Mouse (Mus musculus): ENCODE results near the gene Vwa8.

Gene Vwa8

GRCm38 (mm10) chr14:79177754-79178153, 328.9 kb downstream of the Vwa8 start:
- intact Hi-C loops (cut with DNase I) = no loop called here

DNA sequence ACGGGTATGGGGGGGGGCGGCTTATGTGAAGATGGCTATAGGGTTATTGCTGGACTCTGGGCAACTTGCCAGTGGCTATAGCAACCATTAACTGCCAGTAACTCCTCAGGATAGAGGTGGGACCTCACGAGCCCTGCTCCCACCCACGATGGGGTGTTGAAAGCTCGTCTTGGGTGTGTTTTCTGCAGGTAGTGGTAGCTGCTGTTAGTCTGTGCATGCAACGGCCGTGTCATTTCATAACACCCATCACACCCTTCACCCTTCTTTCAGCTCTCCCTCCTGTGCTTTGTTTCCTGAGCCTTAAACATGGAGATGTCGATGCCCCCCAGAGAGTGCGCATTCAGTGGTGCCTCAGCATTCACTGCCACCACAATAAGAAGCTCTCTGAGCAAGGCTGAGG, 329.4 kb downstream of the Vwa8 start:
- intact Hi-C loops (cut with DNase I) = no loop called here

DNA sequence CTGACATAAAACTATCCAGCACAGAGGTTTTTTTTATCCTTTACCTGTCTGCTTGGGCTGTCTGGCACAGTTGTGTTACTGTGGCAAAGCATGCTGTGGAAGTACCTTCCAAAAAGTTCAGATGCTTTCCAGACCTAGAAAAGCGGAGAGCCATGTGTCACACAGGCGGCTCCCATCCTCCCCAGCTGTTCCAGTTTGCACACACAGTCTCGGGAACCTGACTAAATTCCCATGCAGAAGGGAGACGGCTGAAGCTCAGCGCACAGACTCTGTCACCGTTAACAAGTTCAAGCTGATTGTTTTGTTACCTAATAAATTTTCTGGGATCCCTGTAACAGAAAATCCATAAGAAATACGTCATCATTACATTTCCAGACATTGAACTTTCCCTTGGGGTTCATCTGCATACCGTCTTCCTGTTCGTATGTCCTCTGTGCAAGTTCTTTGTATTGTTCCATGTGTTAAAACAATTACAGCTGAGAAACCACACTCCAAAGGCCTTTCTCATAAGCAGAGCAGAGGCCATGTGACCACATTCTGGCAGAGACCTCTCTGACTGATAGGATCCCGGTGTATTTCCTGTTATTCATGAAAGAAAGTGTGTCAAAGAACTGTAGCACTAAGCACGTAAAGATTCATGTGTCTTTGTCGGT, 331.4 kb downstream of the Vwa8 start:
- intact Hi-C loops (cut with DNase I) = loop anchor here (10.0 kb wide), 1 partner anchor 145 kb away; no protein-coding TSS in a partner anchor

DNA sequence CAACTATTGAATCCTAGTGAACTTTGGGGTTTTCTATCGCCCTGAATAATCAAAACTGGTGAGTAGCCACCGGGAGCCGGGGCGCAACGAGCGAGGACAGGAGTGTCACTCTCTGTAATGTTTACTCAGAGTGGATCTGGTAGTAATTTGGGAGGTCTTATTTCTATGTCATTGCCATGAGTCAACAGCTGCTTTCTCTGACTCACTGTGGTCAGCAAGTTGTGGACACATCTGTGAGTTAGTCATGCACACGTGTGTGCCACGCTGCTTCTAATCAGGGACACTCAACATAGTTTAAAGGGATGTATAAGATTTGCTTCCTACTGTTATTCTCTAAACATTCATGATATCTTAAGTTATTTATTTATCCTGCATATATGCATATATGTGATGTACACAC, 332.9 kb downstream of the Vwa8 start:
- intact Hi-C loops (cut with DNase I) = loop anchor here (10.0 kb wide), 1 partner anchor 143 kb away; no protein-coding TSS in a partner anchor

- intact Hi-C loops (cut with DNase I) = loop anchor here (10.0 kb wide), 1 partner anchor 142 kb away; no protein-coding TSS in a partner anchor
These were observed 333.9 kb downstream of the Vwa8 start for GRCm38 (mm10) chr14:79182801-79183200.

- intact Hi-C loops (cut with DNase I) = loop anchor here (10.0 kb wide), 1 partner anchor 142 kb away; no protein-coding TSS in a partner anchor
These were observed 334.4 kb downstream of the Vwa8 start for GRCm38 (mm10) chr14:79183261-79183660.

DNA sequence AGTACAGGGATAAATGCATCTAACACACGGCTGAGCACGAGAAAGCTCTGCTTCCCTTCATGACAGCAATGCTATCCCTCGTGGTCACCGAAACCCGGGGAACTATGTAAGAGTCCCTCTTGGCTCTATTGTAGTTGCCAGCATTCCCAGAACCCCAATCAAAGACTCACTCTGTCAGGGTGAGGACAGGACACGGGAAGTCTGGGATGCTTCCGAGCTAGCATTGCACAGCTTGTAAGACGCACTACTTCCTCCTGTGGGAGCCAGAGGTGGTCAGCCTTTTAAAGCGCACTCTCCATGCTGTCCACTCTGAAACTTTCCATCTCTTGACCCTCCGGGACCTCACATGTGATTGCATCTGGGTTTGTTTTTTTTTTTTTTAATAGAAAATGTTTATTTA, 335.2 kb downstream of the Vwa8 start:
- intact Hi-C loops (cut with DNase I) = loop anchor here (10.0 kb wide), 1 partner anchor 141 kb away; no protein-coding TSS in a partner anchor

- intact Hi-C loops (cut with DNase I) = loop anchor here (10.0 kb wide), 1 partner anchor 140 kb away; no protein-coding TSS in a partner anchor
These were observed 336.3 kb downstream of the Vwa8 start for GRCm38 (mm10) chr14:79185018-79185685.

GRCm38 (mm10) chr14:79186976-79187375, 338.1 kb downstream of the Vwa8 start:
- intact Hi-C loops (cut with DNase I) = loop anchor here (10.0 kb wide), 1 partner anchor 138 kb away; no protein-coding TSS in a partner anchor

GRCm38 (mm10) chr14:79196711-79197110, 347.9 kb downstream of the Vwa8 start:
- intact Hi-C loops (cut with DNase I) = no loop called here

DNA sequence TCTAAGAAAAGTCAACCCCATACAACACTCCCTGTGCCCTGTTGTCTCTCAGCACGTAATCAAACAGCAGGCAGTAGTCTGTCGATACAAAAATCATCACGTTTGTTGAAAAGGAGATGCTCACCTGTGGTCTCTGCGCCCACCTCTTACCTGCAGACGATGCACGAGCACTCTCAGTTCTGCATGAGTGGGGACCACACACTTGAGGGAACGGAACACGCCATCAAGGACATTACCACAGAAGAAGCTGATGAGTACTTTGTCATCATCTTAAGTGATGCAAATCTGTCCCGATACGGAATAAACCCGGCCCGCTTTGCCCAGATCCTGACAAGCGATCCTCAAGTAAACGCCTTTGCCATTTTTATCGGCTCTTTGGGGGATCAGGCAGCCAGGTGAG, 349.2 kb downstream of the Vwa8 start:
- intact Hi-C loops (cut with DNase I) = no loop called here

DNA sequence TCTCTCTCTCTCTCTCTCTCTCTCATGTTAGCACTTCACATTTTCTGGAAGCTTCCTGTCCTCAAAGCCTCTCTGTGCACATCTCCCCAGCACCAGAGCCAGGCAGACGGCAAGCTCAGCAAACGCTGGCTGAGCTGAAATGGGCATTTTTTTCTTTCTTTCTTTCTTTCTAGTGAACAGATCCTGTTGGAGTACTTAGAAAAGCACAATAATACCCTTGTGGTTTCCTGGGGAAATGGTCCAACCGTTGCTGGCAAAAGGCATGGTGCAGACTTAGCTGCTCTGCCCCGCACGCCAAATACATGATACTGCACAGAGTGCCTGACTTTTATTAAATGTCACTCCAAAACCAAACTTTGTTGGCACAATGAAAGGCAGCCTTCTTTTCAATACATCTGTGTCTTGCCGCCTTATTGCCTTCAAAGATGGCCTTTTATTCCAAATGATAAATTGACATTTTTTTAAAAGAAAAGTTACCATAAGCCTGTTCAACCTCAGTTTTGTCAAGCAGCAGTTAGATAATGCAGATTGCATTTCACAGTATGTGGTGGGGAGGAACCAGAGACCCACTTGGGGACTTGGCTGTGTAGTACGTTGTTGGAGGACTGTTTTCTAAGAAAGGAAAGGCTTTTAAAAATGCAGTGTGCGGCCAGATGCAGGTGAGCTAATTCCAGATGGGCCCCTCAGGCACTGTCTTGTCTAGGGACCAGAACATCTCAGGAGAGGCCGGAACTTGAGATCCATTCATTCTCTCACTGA, 351.5 kb downstream of the Vwa8 start:
- intact Hi-C loops (cut with DNase I) = no loop called here

DNA sequence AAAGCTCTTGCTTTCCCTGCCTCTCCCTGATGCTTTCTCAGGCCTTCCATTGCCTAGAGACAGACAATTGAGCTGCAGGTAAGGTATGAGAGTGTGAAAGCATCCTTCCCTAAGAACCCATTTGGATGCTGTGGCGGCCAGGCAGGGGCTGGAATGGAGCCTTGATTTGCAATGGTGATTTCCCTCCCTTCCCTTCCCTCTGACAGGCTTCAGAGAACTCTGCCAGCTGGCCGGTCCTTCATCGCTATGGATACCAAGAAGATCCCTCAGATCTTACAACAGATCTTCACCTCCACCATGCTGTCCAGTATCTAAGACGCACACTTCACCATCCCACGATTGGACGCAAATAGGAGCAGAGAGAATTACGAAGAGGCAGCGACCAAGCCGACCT, 352.0 kb downstream of the Vwa8 start:
- intact Hi-C loops (cut with DNase I) = no loop called here

GRCm38 (mm10) chr14:79202722-79203362, 354.0 kb downstream of the Vwa8 start:
- intact Hi-C loops (cut with DNase I) = no loop called here

GRCm38 (mm10) chr14:79203496-79204158, 354.8 kb downstream of the Vwa8 start:
- intact Hi-C loops (cut with DNase I) = no loop called here

DNA sequence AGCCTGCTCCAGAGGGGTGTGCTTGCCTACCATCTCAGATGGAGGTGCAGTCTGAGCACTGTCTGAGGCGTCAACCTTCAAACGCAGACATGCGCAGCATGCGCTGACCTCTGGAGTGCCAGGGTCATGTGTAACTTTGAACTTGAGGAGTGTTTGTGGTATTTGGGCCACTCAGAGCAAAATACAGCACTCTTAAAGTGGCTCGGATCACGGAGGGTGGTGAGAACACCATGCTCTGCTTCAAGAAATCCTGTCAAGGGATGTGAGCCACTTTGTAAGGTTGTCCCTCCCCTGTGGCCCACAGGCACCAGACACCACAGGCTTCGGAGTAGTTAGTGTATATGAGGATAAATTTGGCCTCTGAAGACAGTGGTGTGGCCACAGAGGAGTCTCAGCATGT, 356.0 kb downstream of the Vwa8 start:
- intact Hi-C loops (cut with DNase I) = no loop called here

DNA sequence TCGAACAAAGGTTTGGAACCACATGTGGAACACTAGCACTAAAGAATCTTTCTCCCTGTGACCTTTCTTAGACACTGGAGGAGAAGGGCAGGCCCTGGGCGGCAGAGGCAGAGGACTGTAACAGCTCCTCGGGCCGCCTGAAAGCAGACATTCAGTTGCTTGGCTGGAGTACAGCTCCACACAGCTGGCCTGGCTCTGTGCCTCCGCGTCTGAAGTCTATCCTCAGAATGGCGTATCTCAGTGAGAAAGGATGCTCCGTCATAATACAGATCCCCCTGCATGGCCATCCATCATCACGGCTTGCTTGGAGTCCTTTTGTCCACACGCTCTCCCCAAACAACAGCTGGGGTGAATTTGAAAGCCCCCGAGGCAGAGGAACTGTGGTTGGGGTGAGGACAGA, 357.4 kb downstream of the Vwa8 start:
- intact Hi-C loops (cut with DNase I) = no loop called here

GRCm38 (mm10) chr14:79208468-79208867, 359.6 kb downstream of the Vwa8 start:
- intact Hi-C loops (cut with DNase I) = no loop called here

DNA sequence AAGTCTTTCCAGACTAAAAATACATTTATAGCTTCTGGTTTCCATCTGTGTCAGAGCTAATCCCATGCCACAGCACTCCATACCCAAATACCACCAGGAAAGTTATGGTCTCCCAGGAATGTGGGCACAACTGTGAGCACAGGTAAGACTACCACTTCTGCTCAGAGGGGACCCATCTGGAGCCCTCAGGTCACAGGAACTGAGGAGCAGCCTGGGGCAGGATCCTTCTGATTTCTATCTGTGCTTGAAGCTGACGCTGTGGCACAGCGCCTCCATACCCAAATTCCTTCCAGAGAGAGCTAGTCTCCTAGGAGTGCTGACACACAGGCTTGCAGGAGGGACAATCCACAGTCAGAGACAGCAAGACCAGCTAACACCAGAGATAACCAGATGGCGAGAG, 361.0 kb downstream of the Vwa8 start:
- intact Hi-C loops (cut with DNase I) = no loop called here

DNA sequence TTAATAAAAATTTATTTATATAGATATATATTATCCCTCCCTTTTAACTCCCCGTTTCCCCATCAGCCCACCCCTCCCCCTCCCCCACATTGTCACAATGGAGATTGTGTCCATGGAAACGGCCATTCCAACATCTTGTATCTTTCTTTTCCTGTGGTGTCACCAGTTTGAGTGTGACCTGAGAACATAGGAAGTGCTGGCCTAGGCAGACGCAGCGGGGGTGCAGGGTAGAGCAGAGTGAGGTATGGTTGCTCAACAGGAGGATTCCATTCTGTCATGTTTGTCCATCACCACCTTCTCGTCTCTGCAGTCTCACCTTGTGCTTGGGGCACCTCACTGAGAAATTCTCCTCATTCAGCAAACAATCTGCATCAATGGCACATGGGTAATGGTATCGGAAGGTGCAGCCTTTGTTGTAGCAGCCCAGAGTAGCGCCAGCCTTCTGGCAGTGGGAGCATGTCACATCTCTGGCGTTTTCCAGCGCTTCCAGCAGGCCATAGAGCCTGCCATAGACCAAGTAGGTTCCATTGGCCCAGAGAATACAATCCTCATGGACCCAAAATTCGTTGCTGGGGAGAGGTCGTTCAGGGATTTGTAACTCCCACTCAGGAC, 363.6 kb downstream of the Vwa8 start:
- intact Hi-C loops (cut with DNase I) = no loop called here

Data from adrenal gland (tissue).